Mouse (Mus musculus): ENCODE data around the gene Laptm4a. TPM values are rescaled to one million over a fixed set of nuclear protein-coding genes. Genes with fewer than 3 reads are reported as not detected.
A peak's percentile ranks its signal among the peaks of the same experiment; 100 is the strongest.

Laptm4a gene
- polyA plus RNA-seq, 1 experiment: 140 TPM

DNA sequence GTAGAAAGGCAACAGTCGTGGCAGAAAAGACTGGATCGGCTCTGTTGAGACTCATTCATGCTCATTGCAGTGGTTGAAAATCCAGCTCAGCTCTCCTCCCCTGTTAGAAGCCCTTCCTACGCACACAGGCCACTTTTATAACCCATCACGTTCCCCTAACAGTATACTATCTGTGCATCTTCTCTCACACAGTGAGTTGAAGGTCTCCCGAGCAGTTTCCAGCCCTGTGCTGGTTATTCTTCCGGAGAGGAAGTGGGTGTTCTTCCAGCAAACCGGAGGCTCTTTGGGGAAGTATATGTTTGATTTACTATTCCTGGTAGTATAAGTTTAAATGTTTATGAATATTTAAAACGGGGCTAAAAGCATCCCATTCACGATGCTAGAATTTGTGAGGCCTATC is 25.7 kb downstream of the Laptm4a start:
- DNase-seq (ENCODE audit: low read depth, low spot score): no peak
- 33% methylated on average over 9 of the region's 9 CpGs for WGBS

DNA sequence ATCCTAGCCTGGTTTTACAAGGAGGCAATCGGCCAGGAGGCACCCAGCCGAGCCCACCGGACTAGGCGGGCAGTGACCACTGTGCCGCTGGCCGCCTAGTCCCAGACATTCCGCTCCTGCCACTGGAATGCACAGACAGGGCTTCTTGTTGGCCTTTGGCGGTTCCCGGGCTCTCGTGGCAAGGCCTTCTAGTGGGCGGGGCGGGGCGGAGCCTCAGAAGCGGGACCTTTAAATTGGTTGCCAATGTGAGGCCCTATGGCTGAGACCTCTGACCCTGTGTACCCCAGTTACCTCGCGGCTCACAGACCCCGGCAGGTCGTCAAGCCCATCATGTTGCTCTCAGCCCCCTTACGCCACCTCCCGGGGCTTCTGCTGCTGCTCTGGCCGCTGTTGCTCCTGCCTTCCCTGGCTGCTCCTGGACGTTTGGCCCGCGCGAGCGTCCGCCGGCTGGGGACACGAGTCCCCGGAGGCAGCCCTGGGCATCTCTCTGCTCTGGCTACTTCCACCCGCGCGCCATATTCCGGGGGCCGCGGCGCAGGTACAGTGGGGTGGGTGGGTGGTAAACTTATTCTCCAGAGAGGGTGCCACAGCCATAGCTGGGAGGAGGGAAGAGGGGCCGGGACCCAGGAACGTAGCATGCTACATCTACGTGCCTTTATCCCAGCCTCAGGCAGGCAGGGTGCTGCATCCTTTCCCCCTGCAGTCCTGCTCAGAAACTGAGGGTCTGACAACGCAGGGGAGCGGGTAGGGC is 26.4 kb downstream of the Laptm4a start, which contains the start of gene Matn3:
Matn3 (plus strand) TSS at position 216 of the 751 bp plus-strand sequence.
- peak; percentile 44 for DNase-seq (ENCODE audit: low read depth, low spot score)
- 4% methylated on average over 42 of the region's 42 CpGs for WGBS

- 90% methylated on average over 10 of the region's 10 CpGs for WGBS
- DNase-seq (ENCODE audit: low read depth, low spot score): no peak
Observed at GRCm38 (mm10) chr12:8953136-8953535, 31.7 kb downstream of the Laptm4a start.

- no peak for DNase-seq (ENCODE audit: low read depth, low spot score)
- WGBS: 36% methylated on average over 9 of the region's 9 CpGs
Observed at GRCm38 (mm10) chr12:8954161-8954561, 32.7 kb downstream of the Laptm4a start.

GRCm38 (mm10) chr12:8961607-8962316 is 40.3 kb downstream of the Laptm4a start:
- DNase-seq (ENCODE audit: low read depth, low spot score): no peak
- 76% methylated on average over 9 of the region's 9 CpGs for WGBS

GRCm38 (mm10) chr12:8969828-8970227 is 48.4 kb downstream of the Laptm4a start:
- no peak for DNase-seq (ENCODE audit: low read depth, low spot score)
- WGBS: 11% methylated on average over 9 of the region's 9 CpGs

DNA sequence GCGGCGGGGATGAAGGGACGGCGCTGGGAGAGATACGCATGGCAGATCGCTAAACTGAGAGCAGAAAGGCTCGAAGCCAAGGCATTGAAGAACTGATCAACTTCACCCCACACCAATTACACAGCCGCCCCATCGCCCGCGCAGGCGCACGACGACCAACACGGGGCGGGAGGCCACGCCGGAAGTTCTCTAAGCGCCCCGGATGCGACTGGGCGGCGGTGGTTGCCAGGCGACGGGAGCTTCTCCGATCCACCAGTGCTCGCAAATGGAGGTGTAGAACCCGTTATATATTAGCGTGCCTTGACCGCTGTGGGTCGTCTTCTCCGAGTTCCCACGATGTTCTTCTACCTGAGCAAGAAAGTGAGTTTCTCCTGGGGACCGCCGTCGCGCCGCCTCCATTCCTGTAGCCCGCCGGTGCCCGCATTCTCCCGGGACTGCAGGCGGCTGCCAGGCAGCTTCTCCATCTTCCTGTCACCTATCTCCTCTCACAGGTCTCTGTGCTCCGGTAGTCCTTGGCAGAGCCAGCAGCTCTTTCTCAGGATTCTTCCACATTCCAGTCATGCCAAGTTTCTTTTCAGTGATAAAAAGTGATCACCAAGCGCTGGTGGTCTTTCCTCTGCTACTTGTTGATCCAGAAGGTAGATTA is 52.5 kb downstream of the Laptm4a start, which contains the start of gene Wdr35:
Wdr35 (plus strand) TSS at position 73 of the 646 bp plus-strand sequence.
- under 1% methylated on average over 45 of the region's 45 CpGs for WGBS
- peak; percentile 39 for DNase-seq (ENCODE audit: low read depth, low spot score)

DNA sequence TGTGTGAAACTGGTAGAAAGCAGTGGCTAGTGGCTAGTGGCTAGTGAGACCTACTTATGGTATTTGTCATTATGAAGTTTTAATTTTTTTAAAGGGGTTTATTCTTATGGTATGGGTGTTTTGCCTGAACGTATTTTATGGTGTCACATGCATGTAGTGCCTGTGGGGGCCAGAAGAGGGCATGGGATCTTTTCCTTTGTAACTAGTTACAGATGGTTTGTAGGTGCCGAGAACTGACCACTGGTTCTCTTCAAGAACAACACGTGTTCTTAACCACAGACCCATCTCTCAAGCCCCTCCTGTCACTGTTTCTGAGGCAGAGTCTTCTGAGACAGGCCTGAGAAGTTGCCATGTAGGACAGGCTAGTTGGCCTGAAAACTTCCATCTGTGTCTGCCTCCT is 53.6 kb downstream of the Laptm4a start:
- WGBS: 94% methylated on average over 3 of the region's 3 CpGs
- no peak for DNase-seq (ENCODE audit: low read depth, low spot score)

Other genes starting within 250 kb of the Laptm4a start
- gene Pum2, start 247.5 kb upstream of the Laptm4a start, polyA plus RNA-seq (2012; rRNA removed): 25.9 and 43.1 TPM in 2 replicates
- gene Sdc1, start 150.3 kb upstream of the Laptm4a start, polyA plus RNA-seq (2012; rRNA removed): 83.3 and 96.8 TPM in 2 replicates
- gene Matn3, start 26.3 kb downstream of the Laptm4a start, polyA plus RNA-seq (2012; rRNA removed): not detected in 2 replicates
- 0.61 and 0.64 TPM in 2 replicates for gene Wdr35, start 52.2 kb downstream of the Laptm4a start, polyA plus RNA-seq (2012; rRNA removed)
- 10.0 and 10.2 TPM in 2 replicates for gene Ttc32, start 108.3 kb downstream of the Laptm4a start, polyA plus RNA-seq (2012; rRNA removed)